Mouse (Mus musculus) liver, postnatal 0 days (tissue): Measurements from ENCODE around the gene Igfbp2.

Source experiments
- CTCF ChIP-seq: sonication (generic); IDR thresholded peaks from 2 replicates; pipeline ENCODE4 v1.5.1; 2016; ENCODE audit warnings: antibody characterized with exemption, low read depth
- EP300 ChIP-seq: IDR thresholded peaks from 2 replicates; pipeline ENCODE4 v1.6.1; 2016; ENCODE audit warnings: antibody characterized with exemption, low read depth, mild to moderate bottlenecking

DNA sequence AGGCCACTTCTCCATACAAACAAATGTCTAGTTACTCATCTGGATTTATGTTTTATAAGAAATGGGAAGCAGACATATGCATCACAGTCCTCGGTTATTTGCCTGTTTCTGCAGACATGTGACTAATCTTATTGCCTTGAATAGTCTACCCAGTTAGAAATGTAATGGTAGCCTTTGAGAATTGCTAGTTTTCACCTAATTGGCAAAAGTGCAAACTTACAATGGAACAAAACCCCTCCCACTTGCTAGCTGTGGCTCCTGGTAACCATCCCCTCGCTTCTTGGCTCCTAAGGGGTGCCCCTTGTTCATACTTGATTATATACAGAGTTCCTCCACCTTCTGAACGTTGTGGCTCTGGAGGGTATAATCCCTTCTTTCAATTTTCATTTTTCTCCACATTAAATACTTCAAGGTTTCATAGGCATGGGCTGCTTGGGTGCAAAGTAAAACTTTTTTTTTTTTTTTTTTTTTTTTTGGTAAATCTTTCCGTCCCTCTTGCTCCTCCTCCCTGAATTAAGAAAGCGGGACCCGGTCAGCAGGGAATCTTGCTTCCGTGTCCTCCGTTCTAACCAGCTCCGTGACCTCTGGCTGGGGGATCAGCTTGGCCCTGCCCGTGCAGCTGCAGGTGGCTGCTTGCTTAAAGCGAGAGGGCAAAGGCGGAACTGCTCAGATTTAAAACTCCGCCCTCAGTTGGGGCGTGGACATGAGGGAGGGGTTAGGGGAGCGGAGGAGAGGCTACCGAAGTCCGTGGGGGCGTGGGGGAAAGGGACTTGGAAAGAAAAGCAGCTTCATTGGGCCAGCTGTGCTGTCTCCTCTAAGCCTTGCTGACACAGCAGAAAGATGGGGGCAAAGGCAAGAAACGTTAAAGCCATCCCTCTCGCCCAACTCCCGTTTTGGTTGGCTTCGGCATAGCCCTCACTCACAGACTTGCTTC lies 45.6 kb downstream of the Igfbp2 start:
- no peak for TF ChIP-seq EP300
- TF ChIP-seq CTCF = no peak
